Comparison of ENCODE assay signal across 34 mouse cellular contexts in the genomic region with DNA sequence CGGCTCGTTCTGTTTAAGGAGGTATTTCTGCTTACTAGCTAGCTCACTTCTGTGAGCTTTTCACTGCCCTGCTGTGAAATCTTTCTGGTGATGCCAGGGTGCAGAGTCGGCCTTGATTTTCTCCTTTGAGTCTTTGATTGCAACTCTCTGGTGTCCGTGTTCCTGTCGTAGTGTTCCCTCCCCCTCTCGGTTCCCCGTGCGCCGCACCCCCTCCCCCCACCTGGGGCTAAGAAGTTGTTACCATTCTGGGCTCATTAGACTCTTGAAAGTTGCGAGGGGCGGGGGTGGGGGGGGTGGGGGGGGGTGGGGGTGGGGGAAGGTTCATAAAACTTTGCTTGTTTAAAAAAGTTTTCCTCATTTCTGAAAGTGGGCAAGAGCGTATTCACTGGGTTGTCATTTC. TPM values are rescaled to one million over a fixed set of nuclear protein-coding genes. Genes with fewer than 3 reads are reported as not detected.
DNase-seq lines count a peak whose midpoint lies in the region; ATAC-seq and TF ChIP-seq lines count a peak whose summit lies in the region.
"Had no signal": no experiment of that assay in that cellular context is flagged by ENCODE, and none has a peak within 500 bp of the region (broad histone marks: within the 10 kb centered on the region; RNA-seq: fewer than 3 reads in every experiment).

No protein-coding gene starts in this region.

- WGBS in embryonic facial prominence, embryonic 12.5 days, result 29% methylated on average over 12 of the region's 12 CpGs
- 33% methylated on average over 12 of the region's 12 CpGs for WGBS in embryonic facial prominence, embryonic 10.5 days
- WGBS in heart, embryonic 13.5 days, result 22% methylated on average over 12 of the region's 12 CpGs
- WGBS in heart, adult 2 months, result 26% methylated on average over 12 of the region's 12 CpGs

- H3K4me2 ChIP-seq in embryonic facial prominence, embryonic 12.5 days (replicated peaks), result peak overlapping the region; percentile 21; the same call in 1 of the 2 replicates
- peak overlapping the region; percentile 49 for H3K4me2 ChIP-seq in heart, embryonic 13.5 days
- H3K4me2 ChIP-seq: forebrain, embryonic 15.5 days; hindbrain, embryonic 12.5 days; liver, embryonic 12.5 days; midbrain, embryonic 13.5 days; neural tube, embryonic 13.5 days had no signal

- no peak for TF ChIP-seq EP300 in heart, adult 2 months (IDR thresholded peaks at IDR 0.05; ENCODE audit: insufficient read depth, low read depth, low read length)

- H3K9me3 ChIP-seq in embryonic facial prominence, embryonic 12.5 days, result no peaks in the 10 kb centered on the region
- H3K9me3 ChIP-seq in embryonic facial prominence, embryonic 10.5 days, result no peaks in the 10 kb centered on the region
- H3K9me3 ChIP-seq in heart, embryonic 13.5 days, result no peaks in the 10 kb centered on the region
- H3K9me3 ChIP-seq: forebrain, embryonic 10.5 days; forebrain, embryonic 15.5 days; G1E; hindbrain, embryonic 12.5 days; liver, embryonic 12.5 days; midbrain, embryonic 13.5 days; neural tube, embryonic 13.5 days had no signal

- no peaks in the 10 kb centered on the region for H3K36me3 ChIP-seq in embryonic facial prominence, embryonic 12.5 days
- no peaks in the 10 kb centered on the region for H3K36me3 ChIP-seq in embryonic facial prominence, embryonic 10.5 days (replicated peaks)
- no peaks in the 10 kb centered on the region for H3K36me3 ChIP-seq in heart, embryonic 13.5 days
- H3K36me3 ChIP-seq in heart, adult 2 months (ENCODE audit: control insufficient read depth, insufficient read depth, low read length), result no peaks in the 10 kb centered on the region
- H3K36me3 ChIP-seq: forebrain, embryonic 10.5 days; forebrain, embryonic 15.5 days; G1E; hindbrain, embryonic 12.5 days; liver, embryonic 12.5 days; midbrain, embryonic 13.5 days; neural tube, embryonic 13.5 days had no signal

- H3K27ac ChIP-seq in embryonic facial prominence, embryonic 12.5 days, result no peak overlapping the region
- no peak overlapping the region for H3K27ac ChIP-seq in embryonic facial prominence, embryonic 10.5 days (replicated peaks)
- H3K27ac ChIP-seq in heart, embryonic 13.5 days (replicated peaks), result no peak overlapping the region
- no peak overlapping the region for H3K27ac ChIP-seq in heart, adult 2 months
- H3K27ac ChIP-seq: forebrain, embryonic 15.5 days; hindbrain, embryonic 12.5 days; hindbrain, postnatal 0 days; kidney, postnatal 0 days; liver, embryonic 12.5 days; macrophage; midbrain, embryonic 13.5 days; neural tube, embryonic 13.5 days; stomach, postnatal 0 days had no signal

- ATAC-seq in embryonic facial prominence, embryonic 12.5 days (ENCODE audit: insufficient number of reproducible peaks, insufficient read depth, low FRiP score, low TSS enrichment), result no peak
- no peak for ATAC-seq in heart, embryonic 13.5 days (ENCODE audit: extremely low read depth, insufficient number of reproducible peaks, low FRiP score, low TSS enrichment)
- ATAC-seq: forebrain, embryonic 15.5 days; hindbrain, postnatal 0 days; intestine, embryonic 16.5 days; liver, embryonic 12.5 days; liver, postnatal 0 days; midbrain, embryonic 13.5 days; Patski had no signal

- no peaks in the 10 kb centered on the region for H3K4me1 ChIP-seq in embryonic facial prominence, embryonic 12.5 days
- peaks cover 22% of the 10 kb centered on the region for H3K4me1 ChIP-seq in embryonic facial prominence, embryonic 10.5 days
- H3K4me1 ChIP-seq in heart, embryonic 13.5 days, result peaks cover 14% of the 10 kb centered on the region
- H3K4me1 ChIP-seq in heart, adult 2 months (ENCODE audit: control insufficient read depth, insufficient read depth, low read length), result no peaks in the 10 kb centered on the region
- H3K4me1 ChIP-seq: forebrain, embryonic 15.5 days; liver, embryonic 12.5 days had no signal

- H3K4me3 ChIP-seq in embryonic facial prominence, embryonic 12.5 days, result no peak overlapping the region
- no peak overlapping the region for H3K4me3 ChIP-seq in embryonic facial prominence, embryonic 10.5 days
- no peak overlapping the region for H3K4me3 ChIP-seq in heart, embryonic 13.5 days
- H3K4me3 ChIP-seq in heart, adult 2 months, result no peak overlapping the region
- H3K4me3 ChIP-seq: forebrain, embryonic 10.5 days; forebrain, embryonic 15.5 days; hindbrain, embryonic 12.5 days; liver, embryonic 12.5 days; midbrain, embryonic 13.5 days; neural tube, embryonic 13.5 days had no signal

- intact Hi-C loops in heart, adult 2 months (cut with DNase I), result no loop called here
- intact Hi-C loops in left cerebral cortex, postnatal 4 days (cut with DNase I), result no loop called here

- no peaks in the 10 kb centered on the region for H3K79me2 ChIP-seq in heart, adult 2 months (replicated peaks; ENCODE audit: control insufficient read depth, insufficient read depth, low read length)

- no peak for TF ChIP-seq CTCF in heart, adult 2 months (IDR thresholded peaks at IDR 0.05)

- TF ChIP-seq POLR2A in heart, adult 2 months (IDR thresholded peaks at IDR 0.05; ENCODE audit: insufficient read depth, low read depth, low read length), result no peak

- H3K9ac ChIP-seq in embryonic facial prominence, embryonic 12.5 days, result no peak overlapping the region
- no peak overlapping the region for H3K9ac ChIP-seq in heart, embryonic 13.5 days
- no peak overlapping the region for H3K9ac ChIP-seq in heart, adult 2 months (ENCODE audit: low read depth, low read length)
- H3K9ac ChIP-seq: forebrain, embryonic 15.5 days; hindbrain, embryonic 12.5 days; liver, embryonic 12.5 days; liver, postnatal 0 days; midbrain, embryonic 13.5 days; neural tube, embryonic 13.5 days had no signal

- no peak for DNase-seq in embryonic facial prominence, embryonic 10.5 days (ENCODE audit: low spot score)
- no peak for DNase-seq in heart, adult 2 months
- DNase-seq in testis, postnatal 14 days (ENCODE audit: low spot score), result peak; percentile 66
- no peak for DNase-seq in testis, postnatal 10 days (ENCODE audit: low spot score)
- DNase-seq in Muller cell, postnatal 12 days (ENCODE audit: inconsistent ontology term), result no peak
- no peak for DNase-seq in left cerebral cortex, postnatal 4 days
- DNase-seq: adrenal gland, postnatal 36 days; cerebellum, adult 18-20 months; cerebellum, postnatal 10 days; gastrocnemius, postnatal 25 days; heart, adult 18-20 months; kidney, adult 8-10 months; kidney, postnatal 4 days; liver, postnatal 0 days; lung, postnatal 10 days; right cerebral cortex, postnatal 4 days had no signal

- no peaks in the 10 kb centered on the region for H3K27me3 ChIP-seq in embryonic facial prominence, embryonic 12.5 days
- peaks cover 38% of the 10 kb centered on the region; the same call in 1 of the 2 replicates for H3K27me3 ChIP-seq in embryonic facial prominence, embryonic 10.5 days (replicated peaks; ENCODE audit: low read depth, poor library complexity, severe bottlenecking)
- H3K27me3 ChIP-seq in heart, embryonic 13.5 days (replicated peaks), result peaks cover 15% of the 10 kb centered on the region
- no peaks in the 10 kb centered on the region; the same call in 1 of the 2 replicates for H3K27me3 ChIP-seq in heart, adult 2 months (ENCODE audit: control insufficient read depth, insufficient read depth, low read length)
- H3K27me3 ChIP-seq: forebrain, embryonic 15.5 days; neural tube, embryonic 13.5 days; Patski had no signal

RNA-seq across cellular contexts. Expression of a gene that starts 3.1 kb away (rescaled TPM):
- polyA plus RNA-seq in embryonic facial prominence, embryonic 12.5 days (2016; fragmentation: Nextera tagmentation; extraction: Ambion mirVana), result 2.1 and 2.6 TPM in 2 replicates
- polyA plus RNA-seq in embryonic facial prominence, embryonic 10.5 days (2016; fragmentation: Nextera tagmentation; extraction: Ambion mirVana), result 2.3 and 3.1 TPM in 2 replicates
- 0.11 TPM in 1 of 2 replicates, not detected in the other for polyA plus RNA-seq in heart, embryonic 13.5 days (2015; fragmentation: Nextera tagmentation; extraction: Ambion mirVana)
- total RNA-seq in heart, adult 2 months (2021), result not detected
- polyA plus RNA-seq in heart, adult 2 months (2012; rRNA removed), result 0.31 and 0.38 TPM in 2 replicates
- 1 to 10 TPM; 3.4 to 3.6 TPM for total RNA-seq in left cerebral cortex, postnatal 4 days (2021)
- total RNA-seq: adrenal gland, postnatal 36 days; common myeloid progenitor, adult 5-6 weeks; G1E; gastrocnemius, adult 18-20 months; gastrocnemius, postnatal 25 days; heart, adult 18-20 months; megakaryocyte-erythroid progenitor cell, adult 5-6 weeks had no signal
- polyA plus RNA-seq: G1E; intestine, embryonic 16.5 days; kidney, postnatal 0 days; liver, embryonic 12.5 days; liver, postnatal 0 days; macrophage; Patski; stomach, postnatal 0 days had no signal
